ENCODE assay signal across 8 mouse cellular contexts in the genomic region with DNA sequence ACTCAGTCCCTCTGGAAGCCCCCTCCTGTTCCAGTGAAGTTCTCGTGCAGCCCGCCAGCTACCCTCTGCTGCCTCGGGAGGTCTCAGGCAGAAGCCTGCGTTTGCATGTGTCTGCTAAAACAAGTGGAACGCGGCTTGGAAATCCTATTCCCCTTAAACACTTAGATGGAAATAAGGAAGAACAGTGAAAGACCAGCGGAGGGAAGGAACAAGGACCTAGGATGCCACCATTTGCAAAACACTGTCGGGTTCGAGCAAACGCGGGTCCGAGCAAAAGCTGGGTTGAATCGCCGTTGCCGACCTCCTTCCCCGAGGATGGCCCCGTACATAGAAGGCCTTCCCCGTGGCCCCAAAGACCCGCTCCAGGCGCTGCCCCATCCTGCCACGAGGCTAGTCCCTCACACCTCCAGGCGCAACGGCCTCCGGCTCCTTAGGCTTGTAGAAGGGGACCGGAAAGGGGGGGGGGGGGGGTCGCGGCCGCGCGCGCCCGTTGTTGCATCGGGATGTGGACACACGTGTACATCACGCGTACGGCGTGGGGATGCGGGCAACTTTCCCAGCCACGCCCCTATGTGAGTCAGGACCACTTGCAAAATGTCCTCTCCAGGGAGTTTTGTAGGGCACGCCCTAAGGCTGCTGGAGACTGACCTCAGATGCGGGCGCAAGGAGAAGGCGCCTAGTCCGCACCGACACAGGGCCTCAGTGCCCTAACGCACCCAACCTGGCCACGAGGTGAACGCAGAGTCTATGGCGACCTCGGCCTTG. TPM values are rescaled to one million over a fixed set of nuclear protein-coding genes. Genes with fewer than 3 reads are reported as not detected.
DNase-seq lines count a peak whose midpoint lies in the region; ATAC-seq and TF ChIP-seq lines count a peak whose summit lies in the region.

No protein-coding gene starts in this region.

- H3K9ac ChIP-seq in midbrain, embryonic 12.5 days (replicated peaks): no peak overlapping the region; the same call in 1 of the 2 replicates

- no peak overlapping the region for H3K27ac ChIP-seq in cerebellum, adult 2 months (ENCODE audit: insufficient read depth, low read length)
- no peak overlapping the region for H3K27ac ChIP-seq in midbrain, embryonic 12.5 days (replicated peaks)

- peak; percentile 61 for ATAC-seq in midbrain, embryonic 12.5 days (ENCODE audit: low FRiP score, low read depth)
- ATAC-seq in inflammation-experienced regulatory T-cells, adult 6 months: no peak

- no peaks in the 10 kb centered on the region; the same call in 1 of the 2 replicates for H3K27me3 ChIP-seq in cerebellum, adult 2 months (ENCODE audit: control insufficient read depth, insufficient read depth, low read length)
- H3K27me3 ChIP-seq in midbrain, embryonic 12.5 days: peaks cover 86% of the 10 kb centered on the region

- no peak for DNase-seq in cerebellum, adult 2 months
- DNase-seq in cerebellum, adult 9-11 months: no peak
- DNase-seq in adrenal gland, postnatal 10 days: peak; percentile 51
- peak; percentile 19 for DNase-seq in gastrocnemius, postnatal 14 days
- peak; percentile 18 to 35 for DNase-seq in kidney, postnatal 4 days
- no peak for DNase-seq in frontal cortex, postnatal 14 days (ENCODE audit: low spot score in 2 of 2)

- TF ChIP-seq CTCF in cerebellum, adult 2 months (IDR thresholded peaks at IDR 0.05; ENCODE audit: borderline replicate concordance, insufficient read depth, low read depth, low read length): no peak

- peaks cover 2% of the 10 kb centered on the region for H3K4me1 ChIP-seq in cerebellum, adult 2 months (ENCODE audit: control insufficient read depth, insufficient read depth, low read length)
- H3K4me1 ChIP-seq in midbrain, embryonic 12.5 days: peaks cover 19% of the 10 kb centered on the region

- H3K4me3 ChIP-seq in cerebellum, adult 2 months (replicated peaks; ENCODE audit: insufficient read depth, low read depth, low read length): peak overlapping the region; percentile 55
- H3K4me3 ChIP-seq in midbrain, embryonic 12.5 days: peak overlapping the region; percentile 41

- no peaks in the 10 kb centered on the region for H3K9me3 ChIP-seq in midbrain, embryonic 12.5 days

- TF ChIP-seq POLR2A in cerebellum, adult 2 months (IDR thresholded peaks at IDR 0.05; ENCODE audit: borderline replicate concordance, insufficient read depth, low read length): no peak

- H3K36me3 ChIP-seq in midbrain, embryonic 12.5 days: no peaks in the 10 kb centered on the region

- intact Hi-C loops in gastrocnemius, postnatal 14 days (cut with DNase I; ENCODE audit: low total_unique reads): no loop called here

- 3% methylated on average over 50 of the region's 51 CpGs for WGBS in cerebellum, adult 2 months
- WGBS in midbrain, embryonic 12.5 days: under 1% methylated on average over 50 of the region's 51 CpGs

- peak overlapping the region; percentile 65 for H3K4me2 ChIP-seq in midbrain, embryonic 12.5 days (replicated peaks)

RNA-seq across cellular contexts. Expression of gene Nr4a2, which starts 21.5 kb away (rescaled TPM):
- 4.4 and 4.8 TPM in 2 replicates for polyA plus RNA-seq in cerebellum, adult 2 months (2012; rRNA removed)
- 10 to 100 TPM in 1 of 2 experiments, 1 to 10 TPM in 1; 4.1 to 22.6 TPM for total RNA-seq in adrenal gland, postnatal 10 days (2021)
- total RNA-seq in gastrocnemius, postnatal 14 days (2021): 1 to 10 TPM; 1.2 to 1.7 TPM
- 31.4 and 35.2 TPM in 2 replicates for polyA plus RNA-seq in midbrain, embryonic 12.5 days (2016; fragmentation: Nextera tagmentation; extraction: Ambion mirVana)
- polyA plus RNA-seq in inflammation-experienced regulatory T-cells, adult 6 months (2017; shearing (Covaris generic)): 10 to 100 TPM in 1 of 3 experiments, 1 to 10 TPM in 2; 2.2 to 14.5 (median 3.7) TPM

Comparison
In these comparisons a context has a peak if more than half of its experiments do, and no peak if none do; other contexts are left out.
1. DNase-seq: peak in adrenal gland, postnatal 10 days (single experiment), gastrocnemius, postnatal 14 days (single experiment) and kidney, postnatal 4 days (2 of 2); none in cerebellum, adult 2 months (0 of 2), cerebellum, adult 9-11 months (single experiment) and frontal cortex, postnatal 14 days (0 of 2).